Mouse (Mus musculus): ENCODE results near the gene Bad. TPM values are rescaled to one million over a fixed set of nuclear protein-coding genes. Genes with fewer than 3 reads are reported as not detected.

The Bad gene
- total RNA-seq, 2 experiments from 2014 or later = 20.3 to 45.2 TPM

GRCm38 (mm10) chr19:6913991-6914390 lies 27.7 kb upstream of the Bad start:
- no peak for ATAC-seq (ENCODE audit: poor library complexity, severe bottlenecking)

- ATAC-seq (ENCODE audit: poor library complexity, severe bottlenecking) = no peak
These were observed 27.1 kb upstream of the Bad start for GRCm38 (mm10) chr19:6914540-6914939.

GRCm38 (mm10) chr19:6915276-6915675 lies 26.4 kb upstream of the Bad start:
- no peak for ATAC-seq (ENCODE audit: poor library complexity, severe bottlenecking)

GRCm38 (mm10) chr19:6916496-6916895 lies 25.2 kb upstream of the Bad start:
- ATAC-seq (ENCODE audit: poor library complexity, severe bottlenecking) = no peak

- ATAC-seq (ENCODE audit: poor library complexity, severe bottlenecking) = no peak
These were observed 23.3 kb upstream of the Bad start for GRCm38 (mm10) chr19:6918321-6918720.

GRCm38 (mm10) chr19:6919431-6919830 lies 22.2 kb upstream of the Bad start:
- no peak for ATAC-seq (ENCODE audit: poor library complexity, severe bottlenecking)

- no peak for ATAC-seq (ENCODE audit: poor library complexity, severe bottlenecking)
These were observed 21.6 kb upstream of the Bad start for GRCm38 (mm10) chr19:6919876-6920740.

GRCm38 (mm10) chr19:6920741-6921636 lies 20.7 kb upstream of the Bad start:
- no peak for ATAC-seq (ENCODE audit: poor library complexity, severe bottlenecking)

GRCm38 (mm10) chr19:6921647-6922567 lies 19.8 kb upstream of the Bad start, which contains the start of gene Esrra:
TSS of gene Esrra (minus strand) at chr19:6921813.
- peak; percentile 91 for ATAC-seq (ENCODE audit: poor library complexity, severe bottlenecking)

GRCm38 (mm10) chr19:6922901-6923735 lies 18.5 kb upstream of the Bad start:
- ATAC-seq (ENCODE audit: poor library complexity, severe bottlenecking) = no peak

- 0 out of 2 replicates have a peak, but pooled peaks have one; percentile 20 for ATAC-seq (ENCODE audit: poor library complexity, severe bottlenecking)
These were observed 17.0 kb upstream of the Bad start for GRCm38 (mm10) chr19:6924461-6925306.

- ATAC-seq (ENCODE audit: poor library complexity, severe bottlenecking) = no peak
These were observed 16.4 kb upstream of the Bad start, which contains the start of gene Catsperz for GRCm38 (mm10) chr19:6925307-6925573. TSS of gene Catsperz (minus strand) at chr19:6925380.

- ATAC-seq (ENCODE audit: poor library complexity, severe bottlenecking) = no peak
These were observed 15.9 kb upstream of the Bad start for GRCm38 (mm10) chr19:6925611-6926329.

GRCm38 (mm10) chr19:6926559-6927255 lies 15.0 kb upstream of the Bad start:
- ATAC-seq (ENCODE audit: poor library complexity, severe bottlenecking) = no peak

- ATAC-seq (ENCODE audit: poor library complexity, severe bottlenecking) = no peak
These were observed 13.6 kb upstream of the Bad start for GRCm38 (mm10) chr19:6928080-6928479.

- no peak for ATAC-seq (ENCODE audit: poor library complexity, severe bottlenecking)
These were observed 10.7 kb upstream of the Bad start for GRCm38 (mm10) chr19:6931002-6931401.

- no peak for ATAC-seq (ENCODE audit: poor library complexity, severe bottlenecking)
These were observed 9.6 kb upstream of the Bad start for GRCm38 (mm10) chr19:6932018-6932417.

- no peak for ATAC-seq (ENCODE audit: poor library complexity, severe bottlenecking)
These were observed 8.6 kb upstream of the Bad start for GRCm38 (mm10) chr19:6933102-6933435.

Measured in megakaryocyte, adult 5-6 weeks (primary cell).